Mouse (Mus musculus): ENCODE data around the gene Ppp3r2.

DNA sequence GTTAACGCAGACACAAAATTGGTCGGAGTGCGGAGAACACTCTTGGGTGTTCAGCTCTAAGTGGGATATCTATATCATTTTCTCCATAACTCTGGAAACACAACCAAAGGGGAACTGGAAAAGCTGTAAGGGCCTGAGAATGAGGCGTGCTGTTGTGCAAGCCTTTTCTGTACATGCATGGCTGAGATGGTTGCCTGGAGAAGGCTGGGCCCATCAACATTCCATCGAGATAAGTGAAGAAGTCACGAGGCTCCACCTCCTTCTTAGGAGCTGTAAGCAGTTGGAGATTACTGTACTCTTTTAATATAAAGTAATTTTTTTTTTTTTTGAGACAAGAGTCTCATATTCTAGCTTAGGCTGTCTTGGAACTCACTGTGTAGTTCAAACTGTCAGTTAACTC, 5.8 kb downstream of the Ppp3r2 start:
- TF ChIP-seq CTCF (IDR thresholded peaks at IDR 0.05; ENCODE audit: control insufficient read depth, insufficient read depth, insufficient read length) (no peak), CEBPB (IDR thresholded peaks at IDR 0.05; ENCODE audit: low read depth) (no peak), MAX (IDR thresholded peaks at IDR 0.05) (no peak), USF1 (IDR thresholded peaks at IDR 0.05; ENCODE audit: low read depth) (no peak), MYOD1 (IDR thresholded peaks at IDR 0.05; ENCODE audit: control insufficient read depth, insufficient read length, low read depth) (no peak), FOSL1 (IDR thresholded peaks at IDR 0.05; ENCODE audit: insufficient read depth, low read length, poor library complexity, severe bottlenecking) (no peak)

Data from C2C12 (cell line).